ENCODE assay signal across 8 mouse cellular contexts in genomic region chr1:154150167-154150851, GRCm38 (mm10). TPM values are rescaled to one million over a fixed set of nuclear protein-coding genes. Genes with fewer than 3 reads are reported as not detected.
DNase-seq lines count a peak whose midpoint lies in the region; ATAC-seq and TF ChIP-seq lines count a peak whose summit lies in the region.

No protein-coding gene starts in this region.

- peak overlapping the region; percentile 78 for H3K27ac ChIP-seq in intestine, embryonic 15.5 days
- peak overlapping the region; percentile 90 for H3K27ac ChIP-seq in left cerebral cortex, adult 2 months

- DNase-seq in adrenal gland, adult 18-20 months (ENCODE audit: low spot score in 2 of 2), result peak; percentile 46 to 57
- DNase-seq in embryo, embryonic 10.5 days (ENCODE audit: low spot score), result peak; percentile 21
- peak; percentile 89 for DNase-seq in gastrocnemius, postnatal 25 days
- peak; percentile 73 to 82 for DNase-seq in left cerebral cortex, adult 2 months (ENCODE audit: extremely low spot score in 1 of 2, low spot score in 2 of 2)
- peak; percentile 80 for DNase-seq in lung, postnatal 36 days
- peak; percentile 64 for DNase-seq in right cerebral cortex, postnatal 4 days
- DNase-seq in thymus, postnatal 0 days (ENCODE audit: low spot score), result no peak

- H3K36me3 ChIP-seq in intestine, embryonic 15.5 days, result no peaks in the 10 kb centered on the region

- 8% methylated on average over 8 of the region's 8 CpGs for WGBS in intestine, embryonic 15.5 days

- no peak overlapping the region for H3K9ac ChIP-seq in intestine, embryonic 15.5 days

- no peak; the same call in 1 of the 2 replicates for TF ChIP-seq CTCF in left cerebral cortex, adult 2 months (IDR thresholded peaks at IDR 0.05)

- H3K4me2 ChIP-seq in intestine, embryonic 15.5 days (replicated peaks), result peak overlapping the region; percentile 48

- no peaks in the 10 kb centered on the region for H3K27me3 ChIP-seq in intestine, embryonic 15.5 days (replicated peaks)

- intact Hi-C loops in left cerebral cortex, adult 2 months (cut with DNase I), result no loop called here

- no peak overlapping the region for H3K4me3 ChIP-seq in intestine, embryonic 15.5 days (replicated peaks)
- H3K4me3 ChIP-seq in left cerebral cortex, adult 2 months, result no peak overlapping the region

- peaks cover 19% of the 10 kb centered on the region for H3K4me1 ChIP-seq in intestine, embryonic 15.5 days (replicated peaks)

- H3K9me3 ChIP-seq in intestine, embryonic 15.5 days, result no peaks in the 10 kb centered on the region

- ATAC-seq in intestine, embryonic 15.5 days, result peak; percentile 94

RNA-seq across cellular contexts. Expression of gene Zfp648, which starts 50.7 kb away (rescaled TPM):
- total RNA-seq in adrenal gland, adult 18-20 months (2021), result under 1 TPM; 0.20 to 0.32 TPM
- not detected for total RNA-seq in gastrocnemius, postnatal 25 days (2021)
- not detected in 2 replicates for polyA plus RNA-seq in intestine, embryonic 15.5 days (2015; fragmentation: Nextera tagmentation; extraction: Ambion mirVana)
- total RNA-seq in left cerebral cortex, adult 2 months (2021), result under 1 TPM; 0.95 to 0.96 TPM
- 0.87 and 1.5 TPM in 2 replicates for polyA plus RNA-seq in thymus, postnatal 0 days (2015; fragmentation: Nextera tagmentation; extraction: Ambion mirVana)
